Mouse (Mus musculus) lung, postnatal 0 days (tissue): ENCODE data around the gene Pawr. TPM values are rescaled to one million over a fixed set of nuclear protein-coding genes. Genes with fewer than 3 reads are reported as not detected.

Source experiments
- ATAC-seq: fragments of 200-750 bp; cut with Nextera tagmentation; 2 replicates; pipeline ENCODE4 v1.8.0; 2017; ENCODE audit warnings: moderate library complexity
- DNase-seq: peaks from one replicate; pipeline ENCODE4 v3.0.0-alpha.2; 2016; ENCODE audit warnings: low spot score
- H3K27ac ChIP-seq: fragments of 300-500 bp; sonication (generic); 2 replicates; pipeline ENCODE4 v1.5.1; 2014; ENCODE audit warnings: antibody characterized with exemption, mild to moderate bottlenecking, low read length, mixed read lengths
- H3K27me3 ChIP-seq: fragments of 300-500 bp; sonication (generic); replicated peaks from 2 replicates; pipeline ENCODE4 v1.6.1; 2014; ENCODE audit warnings: low read length, mixed read lengths; ENCODE audit not compliant: insufficient read depth
- H3K36me3 ChIP-seq: fragments of 300-500 bp; sonication (generic); 2 replicates; pipeline ENCODE4 v1.6.1; 2014; ENCODE audit warnings: low read length, mixed read lengths; ENCODE audit not compliant: insufficient read depth
- H3K4me1 ChIP-seq: fragments of 300-500 bp; sonication (generic); 2 replicates; pipeline ENCODE4 v1.6.1; 2014; ENCODE audit warnings: antibody characterized with exemption, low read depth, low read length, mixed read lengths; ENCODE audit not compliant: insufficient read depth
- H3K4me2 ChIP-seq: fragments of 300-500 bp; sonication (generic); replicated peaks from 2 replicates; pipeline ENCODE4 v1.6.1; 2014; ENCODE audit warnings: low read depth, mild to moderate bottlenecking, low read length, moderate library complexity, mixed read lengths
- H3K4me3 ChIP-seq: fragments of 300-500 bp; sonication (generic); 2 replicates; pipeline ENCODE4 v1.5.1; 2014; ENCODE audit warnings: low read depth, low read length
- H3K9ac ChIP-seq: fragments of 300-500 bp; sonication (generic); replicated peaks from 2 replicates; pipeline ENCODE4 v1.6.1; 2014; ENCODE audit warnings: low read depth, mild to moderate bottlenecking
- H3K9me3 ChIP-seq: fragments of 300-500 bp; sonication (generic); 2 replicates; pipeline ENCODE4 v1.6.1; 2016; ENCODE audit warnings: low read length, mixed read lengths
- CTCF ChIP-seq: IDR thresholded peaks from 2 replicates; pipeline ENCODE4 v1.5.1; 2016; ENCODE audit warnings: antibody characterized with exemption, mild to moderate bottlenecking
- EP300 ChIP-seq: IDR thresholded peaks from 2 replicates; pipeline ENCODE4 v1.6.1; 2016; ENCODE audit warnings: antibody characterized with exemption, mild to moderate bottlenecking, control low read depth
- WGBS: fragments of 180-500 bp; shearing (Covaris S2); extraction: QIAGEN DNeasy Blood & Tissue Kit; methylation state at CpG from one replicate; pipeline ENCODE4 v1.1.7; 2014; 5-methylcytosine and 5-hydroxymethylcytosine counted together
- polyA plus RNA-seq: library from polyadenylated mRNA; unstranded; fragments of >200 nt; fragmentation: Nextera tagmentation; extraction: Ambion mirVana; gene quantifications from 2 replicates; pipeline ENCODE4 v1.2.1, GENCODE M21; 2015

Pawr gene
- polyA plus RNA-seq, 1 experiment from 2014 or later, result 15.3 TPM

DNA sequence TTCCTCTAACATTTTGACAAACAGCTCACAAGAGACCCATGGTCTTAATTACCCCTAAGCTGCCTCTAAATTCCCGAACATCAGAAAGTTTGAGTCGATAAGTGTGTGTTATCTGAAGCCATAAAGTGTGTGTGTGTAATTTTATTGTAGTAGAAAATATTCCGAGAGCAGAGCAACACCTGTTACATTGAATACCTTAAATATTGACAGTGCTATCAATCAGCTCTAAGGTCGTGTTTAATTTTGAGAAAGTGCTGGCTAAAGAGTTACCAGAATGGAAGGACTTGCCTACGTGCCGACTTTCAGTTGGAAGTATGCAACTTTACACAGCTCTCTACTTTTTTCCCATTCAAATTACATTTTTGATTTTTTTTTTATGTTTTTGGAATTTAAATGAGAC lies 76.5 kb downstream of the Pawr start:
- 48% methylated on average over 6 of the region's 6 CpGs for WGBS
- Histone ChIP-seq H3K9ac (no peak overlapping the region), H3K36me3 (no peaks in the 10 kb centered on the region), H3K9me3 (no peaks in the 10 kb centered on the region), H3K4me1 (0 out of 2 replicates have a peak, but pooled peaks cover 13% of the 10 kb centered on the region), H3K4me3 (no peak overlapping the region), H3K4me2 (no peak overlapping the region), H3K27ac (peak overlapping the region; percentile 75), H3K27me3 (no peaks in the 10 kb centered on the region)
- DNase-seq (no peak), ATAC-seq (no peak)
- TF ChIP-seq CTCF (no peak), EP300 (no peak)

DNA sequence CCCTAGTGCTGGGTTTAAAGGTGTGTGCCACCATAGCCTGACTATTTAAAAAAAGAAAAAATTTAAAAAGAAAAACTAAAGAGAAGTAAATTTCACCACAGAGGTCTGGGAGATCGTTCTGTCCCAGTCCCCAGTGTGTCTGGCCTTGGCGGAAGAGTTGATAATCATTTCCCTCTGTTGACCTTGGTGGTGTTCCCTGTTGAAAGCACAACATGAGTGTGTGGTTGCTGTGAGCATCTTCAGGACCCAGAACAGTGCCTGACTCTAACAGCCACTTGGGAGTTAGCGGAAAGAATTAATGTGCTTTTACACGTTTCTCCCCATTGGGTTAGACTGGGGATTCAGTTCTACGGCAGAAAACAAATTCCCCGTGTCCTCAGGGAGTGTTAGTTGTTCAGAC lies 77.1 kb downstream of the Pawr start:
- Histone ChIP-seq H3K9me3 (no peaks in the 10 kb centered on the region), H3K27me3 (no peaks in the 10 kb centered on the region), H3K27ac (peak overlapping the region; percentile 75), H3K36me3 (no peaks in the 10 kb centered on the region), H3K4me3 (no peak overlapping the region), H3K4me1 (0 out of 2 replicates have a peak, but pooled peaks cover 8% of the 10 kb centered on the region), H3K9ac (no peak overlapping the region), H3K4me2 (no peak overlapping the region)
- ATAC-seq (no peak), DNase-seq (no peak)
- 53% methylated on average over 6 of the region's 6 CpGs for WGBS
- TF ChIP-seq EP300 (no peak), CTCF (no peak)

DNA sequence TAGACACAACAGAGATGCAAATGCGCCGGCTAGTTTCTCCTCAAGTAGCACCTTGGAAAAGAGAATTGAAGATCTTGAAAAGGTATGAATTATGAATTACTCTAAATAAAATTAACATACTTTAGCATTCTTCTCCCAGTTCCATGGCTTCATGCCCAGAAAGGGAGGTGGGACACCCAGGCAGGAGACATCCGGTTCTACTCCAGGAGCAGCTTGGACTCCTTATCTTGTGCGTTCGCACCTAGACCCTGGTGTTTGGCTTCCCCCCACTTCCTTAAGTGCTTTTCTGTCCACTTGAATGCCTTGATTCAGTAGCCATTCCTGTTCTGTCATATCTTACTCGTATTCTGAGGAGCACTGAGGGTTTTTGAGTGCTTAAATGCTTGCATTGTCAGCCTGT lies 77.6 kb downstream of the Pawr start:
- DNase-seq, result peak; percentile 73
- H3K36me3 ChIP-seq, result no peaks in the 10 kb centered on the region
- no peak overlapping the region for H3K4me2 ChIP-seq
- peak; percentile 85 for TF ChIP-seq EP300
- TF ChIP-seq CTCF, result no peak
- no peaks in the 10 kb centered on the region for H3K9me3 ChIP-seq
- ATAC-seq, result peak; percentile 85
- 37% methylated on average over 6 of the region's 6 CpGs for WGBS
- peak overlapping the region; percentile 75; the same call in 1 of the 2 replicates for H3K27ac ChIP-seq
- 0 out of 2 replicates have a peak, but pooled peaks cover 4% of the 10 kb centered on the region for H3K4me1 ChIP-seq
- H3K9ac ChIP-seq, result no peak overlapping the region
- H3K27me3 ChIP-seq, result no peaks in the 10 kb centered on the region
- no peak overlapping the region for H3K4me3 ChIP-seq

DNA sequence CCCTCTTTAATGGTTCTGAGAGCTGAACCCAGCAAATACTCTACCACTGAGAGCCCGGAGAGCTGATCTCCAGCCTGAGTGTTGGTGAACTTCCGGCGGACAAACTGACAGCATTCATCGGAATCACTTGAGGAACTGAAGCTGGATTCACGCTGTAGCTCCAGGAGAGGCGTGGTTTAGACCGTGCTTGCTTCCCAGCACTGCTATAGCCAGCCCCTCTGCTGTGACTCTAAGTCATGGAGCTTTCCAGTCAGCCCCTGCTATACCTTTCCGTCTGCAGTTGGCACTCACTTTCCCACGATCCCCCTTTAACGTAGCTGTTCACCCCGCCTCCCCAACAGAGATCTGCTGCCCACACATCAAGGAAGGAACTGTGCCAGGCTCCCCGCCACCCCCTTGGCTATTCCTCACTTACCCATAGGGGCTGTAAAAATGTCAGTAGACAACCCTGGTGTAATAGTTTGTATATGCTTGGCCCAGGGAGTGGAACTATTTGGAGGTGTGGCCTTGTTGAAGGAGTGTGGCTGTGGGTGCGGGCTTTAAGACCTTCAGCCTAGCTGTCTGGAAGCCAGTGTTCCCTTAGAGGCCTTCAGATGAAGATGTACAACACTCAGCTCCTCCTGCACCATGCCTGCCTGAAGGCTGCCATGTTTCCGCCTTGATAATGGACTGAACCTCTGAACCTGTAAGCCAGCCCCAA lies 83.2 kb downstream of the Pawr start:
- Histone ChIP-seq H3K27ac (no peak overlapping the region), H3K9me3 (no peaks in the 10 kb centered on the region), H3K9ac (no peak overlapping the region), H3K4me1 (no peaks in the 10 kb centered on the region), H3K4me2 (no peak overlapping the region), H3K27me3 (no peaks in the 10 kb centered on the region), H3K36me3 (no peaks in the 10 kb centered on the region), H3K4me3 (no peak overlapping the region)
- DNase-seq, result no peak
- 80% methylated on average over 14 of the region's 14 CpGs for WGBS
- no peak for ATAC-seq
- no peak for TF ChIP-seq CTCF
- TF ChIP-seq EP300, result no peak

DNA sequence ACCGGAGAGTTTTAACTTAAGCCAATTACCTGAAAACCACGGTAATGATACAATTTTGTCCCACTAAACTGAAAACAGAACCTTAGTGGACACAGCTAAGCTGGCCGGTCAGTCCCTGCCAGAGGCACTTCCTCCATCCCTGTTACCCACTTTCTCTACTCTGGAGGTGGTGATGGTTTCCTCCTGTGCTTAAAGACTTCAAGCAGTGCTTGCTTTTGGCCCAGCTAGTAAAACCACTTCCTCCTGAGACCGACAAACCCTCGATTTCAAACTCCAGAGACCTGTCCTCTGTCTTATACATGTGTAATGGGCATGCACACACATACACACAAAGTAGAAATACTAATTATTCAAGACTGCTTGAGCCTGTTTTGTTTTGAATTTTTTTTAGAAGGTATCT lies 85.5 kb downstream of the Pawr start:
- H3K9ac ChIP-seq, result no peak overlapping the region

DNA sequence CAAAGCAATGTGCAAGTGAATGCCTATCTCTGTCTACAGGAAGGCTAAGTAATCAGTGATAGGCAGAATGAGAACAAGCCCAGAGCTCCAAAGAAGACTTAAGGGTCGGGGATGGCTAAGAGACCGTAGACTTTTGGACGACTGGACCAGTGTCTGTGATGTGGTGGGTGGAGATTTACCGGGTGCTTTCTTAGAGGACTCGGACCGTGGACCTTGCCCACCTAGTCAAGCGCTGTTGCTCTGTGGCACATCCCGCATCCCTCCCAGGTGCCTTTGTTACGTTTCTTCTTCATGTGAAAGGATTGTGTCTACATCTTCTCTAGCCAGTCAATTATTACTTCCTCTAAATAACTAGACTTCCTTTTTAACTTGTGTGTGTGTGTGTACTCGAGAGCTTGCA lies 98.6 kb downstream of the Pawr start:
- DNase-seq, result no peak
- WGBS, result 87% methylated on average over 10 of the region's 10 CpGs
- no peaks in the 10 kb centered on the region for H3K27me3 ChIP-seq
- H3K27ac ChIP-seq, result no peak overlapping the region
- ATAC-seq, result no peak
- peaks cover 5% of the 10 kb centered on the region; the same call in 1 of the 2 replicates for H3K4me1 ChIP-seq
- H3K4me3 ChIP-seq, result no peak overlapping the region
- H3K9ac ChIP-seq, result no peak overlapping the region
- no peak overlapping the region for H3K4me2 ChIP-seq
- no peak for TF ChIP-seq CTCF
- no peak for TF ChIP-seq EP300
- H3K36me3 ChIP-seq, result no peaks in the 10 kb centered on the region
- H3K9me3 ChIP-seq, result no peaks in the 10 kb centered on the region

More for the DNA sequence above, 85.5 kb downstream of the Pawr start:
- TF ChIP-seq EP300 (no peak), CTCF (no peak)
- Histone ChIP-seq H3K4me1 (no peaks in the 10 kb centered on the region), H3K4me2 (no peak overlapping the region), H3K9me3 (no peaks in the 10 kb centered on the region), H3K27me3 (no peaks in the 10 kb centered on the region), H3K4me3 (no peak overlapping the region), H3K27ac (no peak overlapping the region), H3K36me3 (no peaks in the 10 kb centered on the region)
- ATAC-seq (no peak), DNase-seq (no peak)
- 80% methylated on average over 5 of the region's 5 CpGs for WGBS

DNA sequence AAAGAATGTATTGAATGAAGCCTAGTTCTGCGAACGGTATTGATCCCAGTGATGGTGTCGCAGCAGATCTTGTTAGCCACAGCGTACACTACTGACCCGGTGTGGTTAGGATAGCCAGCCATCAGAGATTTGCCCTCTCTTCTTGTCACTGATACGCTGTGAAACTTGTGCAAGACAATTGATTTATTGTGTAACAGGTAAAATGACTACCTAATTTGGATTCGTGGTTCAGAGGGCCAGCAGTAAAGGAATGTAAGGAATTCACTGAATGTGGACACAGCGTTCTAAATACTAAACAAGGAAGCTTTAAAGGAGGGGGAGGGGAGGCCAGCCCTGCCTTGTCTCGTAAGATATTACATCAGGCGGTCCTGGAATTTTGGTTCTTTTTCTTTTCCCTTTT lies 100.3 kb downstream of the Pawr start:
- peaks cover 5% of the 10 kb centered on the region; the same call in 1 of the 2 replicates for H3K4me1 ChIP-seq
- TF ChIP-seq EP300, result peak; percentile 83
- TF ChIP-seq CTCF, result no peak
- no peak overlapping the region for H3K9ac ChIP-seq
- H3K36me3 ChIP-seq, result no peaks in the 10 kb centered on the region
- no peak overlapping the region for H3K4me3 ChIP-seq
- no peak overlapping the region for H3K4me2 ChIP-seq
- WGBS, result 29% methylated on average over 10 of the region's 10 CpGs
- H3K27ac ChIP-seq, result no peak overlapping the region
- no peaks in the 10 kb centered on the region for H3K9me3 ChIP-seq
- no peaks in the 10 kb centered on the region for H3K27me3 ChIP-seq
- peak; percentile 50; the same call in 1 of the 2 replicates for ATAC-seq
- peak; percentile 83 for DNase-seq
